Mouse (Mus musculus) myocyte (in vitro differentiated cells): Measurements from ENCODE around the gene Olfm3.

Source experiments
- CEBPB ChIP-seq: IDR thresholded peaks from 2 replicates; pipeline ENCODE4 v1.6.1; 2011; ENCODE audit warnings: mild to moderate bottlenecking, moderate library complexity; ENCODE audit not compliant: poor library complexity, insufficient read depth, severe bottlenecking
- E2F4 ChIP-seq: IDR thresholded peaks from one replicate; pipeline ENCODE4 v1.6.1; 2011; ENCODE audit warnings: mild to moderate bottlenecking, control low read depth, moderate library complexity; ENCODE audit not compliant: insufficient read depth
- MAX ChIP-seq: IDR thresholded peaks from one replicate; pipeline ENCODE4 v1.6.1; 2011; ENCODE audit warnings: low read depth, mild to moderate bottlenecking, control low read depth
- MYOD1 ChIP-seq, 3 experiments: IDR thresholded peaks; one replicate each; pipeline ENCODE4 v1.6.1; 2011; ENCODE audit warnings: control low read depth in 2 of 3, low read depth in 2 of 3, mild to moderate bottlenecking in 2 of 3, moderate library complexity in 1 of 3; ENCODE audit not compliant: insufficient read length in 2 of 3, control insufficient read depth in 1 of 3
- MYOG ChIP-seq, 3 experiments: IDR thresholded peaks; one replicate each; pipeline ENCODE4 v1.6.1; 2011; ENCODE audit warnings: control low read depth in 2 of 3, low read depth in 2 of 3, mild to moderate bottlenecking in 2 of 3; ENCODE audit not compliant: insufficient read length in 2 of 3, control insufficient read depth in 1 of 3, insufficient read depth in 1 of 3
- POLR2A ChIP-seq: IDR thresholded peaks from one replicate; pipeline ENCODE4 v1.6.1; 2011; ENCODE audit warnings: low read depth, mild to moderate bottlenecking, control low read depth, moderate library complexity; ENCODE audit not compliant: insufficient read length
- POLR2AphosphoS2 ChIP-seq: IDR thresholded peaks from one replicate; pipeline ENCODE4 v1.6.1; 2011; ENCODE audit warnings: low read depth, control low read depth; ENCODE audit not compliant: insufficient read length
- REST ChIP-seq: IDR thresholded peaks from one replicate; pipeline ENCODE4 v1.6.1; 2011; ENCODE audit warnings: mild to moderate bottlenecking, control low read depth, moderate library complexity; ENCODE audit not compliant: insufficient read depth, insufficient read length
- SRF ChIP-seq: IDR thresholded peaks from one replicate; pipeline ENCODE4 v1.6.1; 2011; ENCODE audit warnings: low read depth; ENCODE audit not compliant: control insufficient read depth, insufficient read length
- TCF12 ChIP-seq: IDR thresholded peaks from one replicate; pipeline ENCODE4 v1.6.1; 2011; ENCODE audit warnings: mild to moderate bottlenecking, control low read depth; ENCODE audit not compliant: poor library complexity, insufficient read depth, severe bottlenecking
- TCF3 ChIP-seq: IDR thresholded peaks from one replicate; pipeline ENCODE4 v1.6.1; 2011; ENCODE audit warnings: low read depth, control low read depth; ENCODE audit not compliant: insufficient read length
- USF1 ChIP-seq: IDR thresholded peaks from one replicate; pipeline ENCODE4 v1.6.1; 2011; ENCODE audit warnings: low read depth, mild to moderate bottlenecking, control low read depth, moderate library complexity

DNA sequence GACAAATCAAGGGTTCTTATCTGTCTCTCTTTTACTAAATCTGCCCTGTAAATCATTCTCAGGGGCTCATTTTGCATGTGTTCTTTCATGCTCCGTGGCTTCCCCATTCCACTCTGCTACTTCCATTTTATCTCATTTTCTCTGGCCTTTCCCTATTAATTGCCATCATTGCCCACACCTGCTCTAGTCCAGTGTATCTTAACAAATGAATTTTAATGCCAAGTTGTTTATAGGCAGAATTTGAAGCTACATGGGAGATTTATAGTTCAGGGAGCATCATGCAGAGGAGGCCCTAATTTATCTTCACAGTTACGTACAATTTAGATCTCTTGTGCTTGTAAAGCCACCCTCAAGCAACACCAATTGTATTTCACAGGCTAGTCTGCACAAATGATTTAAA, 241.8 kb downstream of the Olfm3 start:
- TF ChIP-seq POLR2A (no peak), USF1 (no peak), CEBPB (no peak), MAX (no peak), TCF12 (no peak), POLR2AphosphoS2 (no peak), SRF (no peak), MYOD1 (IDR thresholded peaks at IDR 0.05; ENCODE audit: control insufficient read depth in 1 of 3, insufficient read length in 2 of 3, low read depth in 2 of 3) (no peak), E2F4 (no peak), MYOG (IDR thresholded peaks at IDR 0.05; ENCODE audit: control insufficient read depth in 1 of 3, insufficient read depth in 1 of 3, insufficient read length in 2 of 3, low read depth in 2 of 3) (no peak), REST (no peak), TCF3 (no peak)
